Mouse (Mus musculus): Measurements from ENCODE around the gene Trim66.
A peak's percentile ranks its signal among the peaks of the same experiment; 100 is the strongest.

The Trim66 gene

GRCm38 (mm10) chr7:109508034-109508433 is at the start of gene Trim66:
Gene Trim66 (minus strand): TSS chr7:109508134.
- no peak for DNase-seq (ENCODE audit: low spot score)

DNA sequence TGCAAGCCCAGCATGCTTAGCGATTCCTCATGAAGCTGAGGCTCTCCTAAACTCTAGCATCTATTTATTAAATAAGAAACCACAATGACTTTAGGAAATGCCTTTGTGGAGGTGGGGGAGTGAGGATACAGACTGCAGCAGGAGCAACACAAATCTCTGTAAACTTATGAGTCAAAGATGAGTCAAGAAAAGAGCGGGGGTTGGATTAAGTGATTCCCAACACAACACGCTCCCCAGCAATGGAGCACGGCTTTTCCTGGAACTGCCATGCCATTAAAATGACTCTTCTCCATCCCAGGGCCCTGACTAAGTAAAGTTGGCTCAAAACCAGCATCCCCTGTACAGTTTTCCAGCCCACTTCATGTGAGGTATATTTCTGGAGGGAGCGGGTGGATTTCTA is 38.8 kb upstream of the Trim66 start:
- no peak for DNase-seq (ENCODE audit: low spot score)

DNA sequence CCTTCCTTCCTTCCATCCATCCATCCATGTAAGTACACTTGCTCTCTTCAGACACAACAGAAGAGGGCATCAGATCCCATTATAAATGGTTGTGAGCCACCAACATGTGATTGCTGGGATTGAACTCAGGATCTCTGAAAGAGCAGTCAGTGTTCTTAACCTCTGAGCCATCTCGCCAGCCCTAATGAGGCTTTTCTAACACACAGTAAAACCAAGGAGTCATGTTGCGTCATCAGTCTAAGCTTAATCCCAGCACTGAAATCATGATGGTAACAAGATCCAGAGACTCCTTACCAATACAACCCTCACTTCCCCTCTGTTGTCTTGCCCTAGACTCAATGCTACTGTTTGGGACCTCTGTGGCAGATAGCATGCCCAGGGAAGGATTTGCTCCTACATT is 38.3 kb upstream of the Trim66 start:
- no peak for DNase-seq (ENCODE audit: low spot score)

GRCm38 (mm10) chr7:109545255-109545993 is 37.5 kb upstream of the Trim66 start:
- peak; percentile 25 for DNase-seq (ENCODE audit: low spot score)

DNA sequence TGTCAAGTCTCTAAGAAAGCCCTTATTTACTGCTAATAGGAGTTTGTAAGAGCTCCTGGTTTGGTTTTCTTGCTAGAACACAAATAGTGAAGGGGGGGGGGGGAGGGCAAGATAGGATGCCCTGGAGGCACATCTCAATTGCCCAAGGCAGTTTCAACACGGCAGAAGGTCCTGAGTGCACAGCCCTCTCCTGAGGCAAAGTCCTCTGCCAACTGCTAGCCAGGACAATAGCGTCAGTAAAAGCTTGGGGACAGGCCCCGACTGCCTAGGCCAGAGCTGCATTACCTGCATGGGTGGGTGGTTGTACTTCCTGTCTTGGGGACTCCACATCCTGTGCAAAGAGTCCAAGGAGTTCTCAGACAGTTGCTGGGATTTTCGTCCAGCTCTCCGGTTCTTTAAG is 36.9 kb upstream of the Trim66 start:
- DNase-seq (ENCODE audit: low spot score) = no peak

DNA sequence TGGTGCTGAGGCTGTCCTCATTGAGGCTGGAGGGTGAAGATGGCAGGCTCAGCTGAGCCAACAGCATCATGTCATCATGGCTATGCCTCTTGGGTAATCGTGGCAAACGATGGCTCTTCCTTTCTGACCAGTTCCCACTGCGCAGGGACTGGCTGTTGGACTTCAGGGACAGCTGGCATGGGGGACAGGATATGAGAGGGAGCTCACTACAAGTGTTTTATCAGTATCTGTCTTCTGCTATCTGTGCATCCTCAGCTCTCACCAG is 34.4 kb upstream of the Trim66 start:
- no peak for DNase-seq (ENCODE audit: low spot score)

DNA sequence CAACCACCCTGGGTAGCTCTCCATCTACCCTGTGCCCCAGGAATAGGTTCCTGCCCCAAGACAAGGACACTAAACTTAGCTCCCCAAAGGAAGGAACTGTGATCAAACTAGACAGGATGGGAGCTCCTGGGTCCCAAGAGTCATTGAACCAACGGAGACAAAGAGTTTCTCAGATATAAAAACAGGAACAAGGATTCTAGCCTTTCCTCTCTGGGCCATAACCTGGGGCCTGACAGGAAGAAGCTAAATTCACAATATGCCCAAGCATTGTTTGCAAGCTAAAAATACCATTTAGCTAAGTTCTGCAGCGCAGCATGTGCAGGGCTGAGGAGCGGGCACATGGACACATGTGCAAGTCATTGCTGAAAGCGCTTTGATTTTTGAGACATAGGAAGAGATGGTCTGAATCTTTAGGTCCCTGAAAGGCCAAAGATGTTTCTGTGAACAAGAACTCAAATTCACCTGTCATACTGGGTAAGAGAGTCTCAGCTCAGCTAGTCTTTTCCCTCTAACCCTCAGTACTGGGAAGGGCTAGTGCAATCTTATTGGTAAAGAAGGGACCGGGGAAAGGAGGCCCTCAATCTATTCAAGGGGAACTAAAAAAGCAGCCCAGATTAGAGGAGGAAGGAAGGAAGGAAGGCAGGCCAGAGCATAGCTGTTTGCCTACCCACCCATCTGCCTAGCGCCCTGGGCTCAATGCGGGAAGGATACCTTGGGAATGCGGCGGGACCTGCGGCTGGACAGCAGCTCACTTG is 33.9 kb upstream of the Trim66 start:
- DNase-seq (ENCODE audit: low spot score) = no peak

DNA sequence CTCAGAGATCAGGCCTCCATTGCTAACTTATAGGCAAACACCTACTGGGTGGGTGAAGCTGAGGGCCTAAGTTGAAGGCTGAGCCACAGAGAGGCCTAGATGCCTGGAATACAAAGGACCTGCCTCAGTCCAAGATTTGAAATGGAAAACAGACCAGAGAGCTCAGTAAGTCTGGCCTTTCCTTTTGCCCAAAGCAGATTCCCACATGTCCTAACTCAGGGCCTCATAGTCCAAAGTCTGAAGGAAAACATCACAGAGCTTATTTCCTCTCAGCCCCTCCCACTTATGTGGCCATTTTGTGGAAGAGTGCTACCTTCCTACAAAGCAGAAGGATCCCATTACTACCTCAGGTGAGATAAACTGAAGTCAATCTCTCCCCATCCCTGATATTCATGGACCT is 33.0 kb upstream of the Trim66 start:
- no peak for DNase-seq (ENCODE audit: low spot score)

DNA sequence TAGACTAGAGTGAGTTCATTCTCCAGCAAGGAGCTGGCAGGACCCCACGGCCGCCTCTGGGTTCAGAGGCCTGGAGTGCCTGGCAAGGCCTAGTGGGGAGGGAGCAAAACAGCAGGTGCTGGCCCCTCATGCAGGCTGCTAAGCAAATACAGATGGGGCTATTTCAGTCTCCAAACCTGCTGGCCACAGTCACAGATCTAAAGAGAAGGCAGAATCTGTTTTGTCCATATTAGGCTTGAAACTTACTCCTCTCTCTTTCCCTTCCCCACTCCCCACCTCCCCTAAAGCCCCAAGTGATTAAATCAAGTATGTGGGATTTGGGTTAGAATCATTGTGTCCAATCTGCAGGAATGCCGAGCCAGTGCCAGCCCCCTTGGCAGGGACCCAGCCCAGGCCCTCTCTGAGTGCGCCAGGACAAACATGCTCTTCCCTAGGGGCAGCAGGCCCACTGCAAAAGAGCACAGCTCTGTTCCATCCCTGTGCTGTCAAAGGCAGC is 28.6 kb upstream of the Trim66 start:
- peak; percentile 63 for DNase-seq (ENCODE audit: low spot score)

DNA sequence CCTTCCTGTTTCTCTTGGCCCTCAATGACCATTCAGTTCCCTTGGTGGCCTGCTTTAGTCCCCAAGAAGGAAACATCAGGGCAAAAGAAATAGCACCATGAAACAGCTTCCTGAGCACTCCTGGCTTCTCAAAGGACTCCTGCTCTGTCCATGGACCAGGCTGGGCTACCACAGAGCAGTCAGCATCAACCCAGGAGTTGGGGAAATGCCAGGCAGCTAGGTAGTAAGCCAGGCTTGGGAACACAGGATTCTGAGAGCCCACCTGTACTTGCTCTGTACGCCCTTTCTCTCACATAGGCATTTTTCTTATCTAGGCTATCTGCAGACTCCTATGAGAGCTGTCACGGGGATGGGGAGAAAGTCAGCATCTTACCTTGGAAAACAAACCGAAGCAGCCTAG is 27.0 kb upstream of the Trim66 start:
- no peak for DNase-seq (ENCODE audit: low spot score)

DNA sequence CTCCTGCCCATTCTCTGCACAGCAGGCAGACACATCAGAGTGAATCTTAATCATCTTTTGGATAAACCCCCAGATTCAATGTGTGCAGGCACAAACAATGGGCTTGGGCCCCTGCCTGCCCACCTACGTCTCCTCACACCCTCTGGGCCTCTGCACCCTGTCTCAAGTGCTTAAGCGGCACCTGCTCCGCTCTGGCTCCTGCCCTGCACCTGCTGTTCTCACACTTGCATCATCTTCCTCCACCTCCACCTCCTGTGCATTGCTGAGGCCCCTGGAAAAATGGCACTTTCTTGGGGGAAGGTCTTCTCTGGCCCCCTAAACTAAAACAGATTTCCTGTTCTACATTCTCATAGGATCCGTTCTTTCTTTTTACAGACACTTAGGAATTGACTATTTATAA is 26.0 kb upstream of the Trim66 start:
- no peak for DNase-seq (ENCODE audit: low spot score)

DNA sequence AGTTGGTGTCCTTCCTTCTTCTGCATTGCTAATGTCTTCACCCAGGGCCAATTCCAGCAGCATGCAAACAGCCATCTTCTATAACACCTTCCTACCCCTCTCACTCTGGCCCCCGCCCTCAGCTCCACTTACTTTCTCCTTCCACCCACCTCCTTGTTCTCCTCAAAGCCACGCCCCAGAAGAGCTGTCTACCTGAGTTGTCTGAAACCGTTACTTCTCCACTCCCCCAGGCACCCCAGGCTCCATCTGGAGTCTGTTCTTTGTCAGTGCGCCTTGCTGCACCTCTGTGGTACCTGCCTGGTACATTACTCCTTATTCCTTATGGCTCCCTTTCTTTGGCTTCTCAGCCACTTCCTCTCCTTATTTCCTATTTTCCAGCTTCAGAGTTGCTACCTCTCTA is 25.2 kb upstream of the Trim66 start:
- DNase-seq (ENCODE audit: low spot score) = no peak

- no peak for DNase-seq (ENCODE audit: low spot score)
These were observed 24.8 kb upstream of the Trim66 start for GRCm38 (mm10) chr7:109532691-109533090.

DNA sequence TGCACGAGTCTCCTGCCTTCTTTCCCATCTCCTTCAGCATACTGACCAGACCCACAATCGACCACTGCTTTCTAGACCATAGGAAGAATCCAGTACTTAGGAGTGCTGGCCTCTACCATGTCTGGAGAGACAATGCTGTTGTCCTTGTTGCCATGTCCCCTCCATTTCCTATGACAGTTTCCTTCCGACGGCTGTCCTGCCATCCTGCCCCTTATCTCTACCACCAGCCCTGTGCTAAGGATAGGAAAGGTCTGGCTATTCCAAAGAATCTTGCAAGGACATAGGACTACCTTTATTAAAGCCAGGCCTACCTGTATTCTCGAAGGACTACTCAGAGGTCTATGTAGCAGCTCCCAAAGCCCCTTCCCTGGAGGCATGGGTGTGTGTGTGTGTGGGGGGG is 23.6 kb upstream of the Trim66 start:
- DNase-seq (ENCODE audit: low spot score) = no peak

DNA sequence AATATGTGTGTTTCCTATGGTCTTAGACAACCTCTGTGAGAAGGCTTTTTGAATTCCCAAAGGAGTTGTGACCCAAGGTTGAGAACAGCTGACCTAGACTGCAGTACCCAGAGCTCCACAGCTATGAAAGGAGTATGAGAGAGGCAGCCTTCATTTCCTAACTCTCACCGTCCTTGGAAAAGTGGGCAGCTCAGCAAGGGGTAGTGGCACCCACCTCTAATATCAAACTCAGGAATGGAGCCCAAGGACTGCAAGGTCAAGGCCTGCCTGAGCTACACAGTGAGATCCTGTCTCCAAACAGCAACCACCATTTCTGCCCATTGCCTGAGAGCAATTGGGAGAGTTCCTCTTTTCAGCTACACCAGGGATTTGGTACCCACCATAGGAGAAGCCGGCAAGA is 21.8 kb upstream of the Trim66 start:
- no peak for DNase-seq (ENCODE audit: low spot score)

DNA sequence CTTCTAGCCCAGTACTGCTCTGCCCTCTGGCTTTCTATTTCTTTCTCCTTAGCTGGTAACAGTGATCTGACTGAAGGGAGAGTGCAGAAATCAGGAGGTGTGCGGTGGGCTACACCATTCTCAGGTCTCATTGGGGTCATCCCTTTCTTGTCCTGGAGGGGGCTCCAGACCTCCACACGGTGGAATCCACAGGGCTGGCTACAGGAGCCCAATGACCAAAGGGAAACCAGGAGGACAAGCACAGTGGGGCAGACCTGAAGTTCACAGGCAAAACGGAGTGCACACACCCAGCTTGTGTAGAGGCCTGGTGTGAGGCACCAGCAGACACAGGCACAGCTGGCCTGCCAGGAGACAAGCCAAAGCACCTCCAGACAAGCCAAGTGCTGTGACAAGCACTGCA is 20.4 kb upstream of the Trim66 start:
- DNase-seq (ENCODE audit: low spot score) = peak; percentile 44

GRCm38 (mm10) chr7:109527536-109527935 is 19.6 kb upstream of the Trim66 start:
- no peak for DNase-seq (ENCODE audit: low spot score)

- no peak for DNase-seq (ENCODE audit: low spot score)
These were observed 18.1 kb upstream of the Trim66 start for GRCm38 (mm10) chr7:109525740-109526663.

- no peak for DNase-seq (ENCODE audit: low spot score)
These were observed 16.8 kb upstream of the Trim66 start for GRCm38 (mm10) chr7:109524763-109525162.

GRCm38 (mm10) chr7:109524442-109524744 is 16.5 kb upstream of the Trim66 start:
- no peak for DNase-seq (ENCODE audit: low spot score)

- DNase-seq (ENCODE audit: low spot score) = no peak
These were observed 16.0 kb upstream of the Trim66 start for GRCm38 (mm10) chr7:109523741-109524441.

DNA sequence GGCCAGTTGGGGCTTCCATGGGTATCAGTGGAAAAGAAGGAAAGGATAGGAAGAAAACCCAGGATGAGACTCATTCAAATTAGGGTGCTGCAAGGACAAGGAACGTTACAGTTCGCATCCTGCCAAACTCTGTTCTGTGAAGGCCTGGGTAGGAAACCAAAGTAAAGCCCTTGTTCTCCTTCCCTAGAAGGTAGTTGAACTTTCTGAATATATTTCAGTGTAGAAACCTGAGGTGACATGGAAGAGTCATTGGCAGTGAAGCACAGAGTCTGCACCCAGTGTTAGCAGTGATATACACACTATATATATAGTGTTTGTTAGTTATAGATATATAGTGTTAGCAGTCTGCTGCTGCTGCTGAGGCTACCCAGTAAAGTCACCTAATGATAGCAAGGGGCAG is 15.4 kb upstream of the Trim66 start:
- no peak for DNase-seq (ENCODE audit: low spot score)
